Mouse (Mus musculus): Measurements from ENCODE around the gene Defb41. TPM values are rescaled to one million over a fixed set of nuclear protein-coding genes. Genes with fewer than 3 reads are reported as not detected.
"Not testable (repeated sequence)": the region's sequence is repeated elsewhere in the genome, so short reads cannot be mapped to it uniquely, and the experiment has no call there.

The Defb41 gene
- polyA plus RNA-seq, 1 experiment from 2014 or later: not detected

- DNase-seq (ENCODE audit: low spot score); H3K9ac ChIP-seq (ENCODE audit: low read depth, low read length); ATAC-seq (replicated peaks; ENCODE audit: low FRiP score); H3K4me2 ChIP-seq; H3K4me3 ChIP-seq (ENCODE audit: low read depth, low read length); H3K27ac ChIP-seq (ENCODE audit: low read depth, low read length); H3K36me3 ChIP-seq (ENCODE audit: control insufficient read depth, insufficient read depth, low read length); H3K9me3 ChIP-seq (ENCODE audit: control insufficient read depth, low read length); H3K4me1 ChIP-seq (replicated peaks; ENCODE audit: control insufficient read depth, insufficient read depth, low read length); H3K27me3 ChIP-seq (replicated peaks; ENCODE audit: control insufficient read depth, insufficient read depth, low read length): not testable (repeated sequence)
- WGBS: 81% methylated on average over 9 of the region's 9 CpGs
These were observed 18.9 kb downstream of the Defb41 start for GRCm38 (mm10) chr1:18245801-18246580.

- WGBS: 63% methylated on average over 1 of the region's 1 CpGs
- Histone ChIP-seq H3K9me3 (ENCODE audit: control insufficient read depth, low read length) (no peaks in the 10 kb centered on the region), H3K4me3 (ENCODE audit: low read depth, low read length) (no peak within 1 kb of the TSS), H3K27ac (ENCODE audit: low read depth, low read length) (no peak within 1 kb of the TSS), H3K4me1 (replicated peaks; ENCODE audit: control insufficient read depth, insufficient read depth, low read length) (no peaks in the 10 kb centered on the region), H3K27me3 (replicated peaks; ENCODE audit: control insufficient read depth, insufficient read depth, low read length) (no peaks in the 10 kb centered on the region), H3K9ac (ENCODE audit: low read depth, low read length) (no peak within 1 kb of the TSS), H3K36me3 (ENCODE audit: control insufficient read depth, insufficient read depth, low read length) (no peaks in the 10 kb centered on the region), H3K4me2 (no peak within 1 kb of the TSS)
- no peak for ATAC-seq (replicated peaks; ENCODE audit: low FRiP score)
- DNase-seq (ENCODE audit: low spot score): no peak
These were observed 27.6 kb downstream of the Defb41 start, which contains the start of gene Defb18 for GRCm38 (mm10) chr1:18237343-18237742. Gene Defb18 (minus strand): TSS chr1:18237443.

- Histone ChIP-seq H3K36me3 (ENCODE audit: control insufficient read depth, insufficient read depth, low read length) (no peaks in the 10 kb centered on the region), H3K4me3 (ENCODE audit: low read depth, low read length) (no peak overlapping the region), H3K9me3 (ENCODE audit: control insufficient read depth, low read length) (no peaks in the 10 kb centered on the region), H3K4me2 (no peak overlapping the region), H3K27me3 (replicated peaks; ENCODE audit: control insufficient read depth, insufficient read depth, low read length) (no peaks in the 10 kb centered on the region), H3K27ac (ENCODE audit: low read depth, low read length) (no peak overlapping the region), H3K4me1 (replicated peaks; ENCODE audit: control insufficient read depth, insufficient read depth, low read length) (no peaks in the 10 kb centered on the region), H3K9ac (ENCODE audit: low read depth, low read length) (no peak overlapping the region)
- ATAC-seq (replicated peaks; ENCODE audit: low FRiP score): no peak
- DNase-seq (ENCODE audit: low spot score): no peak
- WGBS: 22% methylated on average over 3 of the region's 3 CpGs
These were observed 41.5 kb downstream of the Defb41 start for GRCm38 (mm10) chr1:18223385-18223945.

Other genes starting within 250 kb of the Defb41 start
- gene Crisp4, start 119.2 kb downstream of the Defb41 start, polyA plus RNA-seq (2014; fragmentation: Nextera tagmentation; extraction: Ambion mirVana): not detected in 2 replicates
- not detected in 2 replicates for gene Defb18, start 27.7 kb downstream of the Defb41 start, polyA plus RNA-seq (2014; fragmentation: Nextera tagmentation; extraction: Ambion mirVana)

Measured in liver, embryonic 11.5 days (tissue).